Mouse (Mus musculus): ENCODE data around the gene Gkn2.
A peak's percentile ranks its signal among the peaks of the same experiment; 100 is the strongest.

The Gkn2 gene

GRCm38 (mm10) chr6:87373057-87373456, at the start of gene Gkn2:
Gkn2 (plus strand) TSS chr6:87373357.
- no peak for DNase-seq

GRCm38 (mm10) chr6:87323381-87323780, 49.8 kb upstream of the Gkn2 start:
- DNase-seq: peak; percentile 54 to 62

- no peak for DNase-seq
Measured at GRCm38 (mm10) chr6:87326932-87327331, 46.2 kb upstream of the Gkn2 start.

GRCm38 (mm10) chr6:87328265-87329173, 44.6 kb upstream of the Gkn2 start:
- no peak for DNase-seq

GRCm38 (mm10) chr6:87332380-87332779, 40.8 kb upstream of the Gkn2 start:
- no peak for DNase-seq

- DNase-seq: no peak
Measured at GRCm38 (mm10) chr6:87334361-87335090, 38.6 kb upstream of the Gkn2 start.

- peak; percentile 25 to 37 for DNase-seq
Measured at GRCm38 (mm10) chr6:87335091-87335934, 37.8 kb upstream of the Gkn2 start, which contains the start of gene Antxr1. Antxr1 (minus strand) TSS chr6:87335821.

GRCm38 (mm10) chr6:87335935-87336295, 37.2 kb upstream of the Gkn2 start:
- DNase-seq: no peak

GRCm38 (mm10) chr6:87350829-87351228, 22.3 kb upstream of the Gkn2 start, which contains the start of gene Gkn1:
Gkn1 (minus strand) TSS chr6:87350942.
- no peak for DNase-seq

GRCm38 (mm10) chr6:87354441-87354840, 18.7 kb upstream of the Gkn2 start:
- no peak for DNase-seq

GRCm38 (mm10) chr6:87369223-87369622, 3.9 kb upstream of the Gkn2 start:
- DNase-seq: no peak

- no peak for DNase-seq
Measured at GRCm38 (mm10) chr6:87383926-87384691, 11.0 kb downstream of the Gkn2 start.

GRCm38 (mm10) chr6:87384761-87385160, 11.6 kb downstream of the Gkn2 start:
- DNase-seq: no peak

- DNase-seq: peak in 1 of 2 experiments; percentile 30
Measured at GRCm38 (mm10) chr6:87386203-87386602, 13.0 kb downstream of the Gkn2 start.

- DNase-seq: no peak
Measured at GRCm38 (mm10) chr6:87386681-87387080, 13.5 kb downstream of the Gkn2 start.

GRCm38 (mm10) chr6:87388877-87389276, 15.7 kb downstream of the Gkn2 start, which contains the start of gene Gkn3:
Gkn3 (minus strand) TSS chr6:87388935.
- DNase-seq: no peak

GRCm38 (mm10) chr6:87389455-87389989, 16.4 kb downstream of the Gkn2 start:
- no peak for DNase-seq

- no peak for DNase-seq
Measured at GRCm38 (mm10) chr6:87393466-87394205, 20.5 kb downstream of the Gkn2 start.

- DNase-seq: peak; percentile 11 to 34
Measured at GRCm38 (mm10) chr6:87394783-87395182, 21.6 kb downstream of the Gkn2 start.

GRCm38 (mm10) chr6:87399137-87399536, 26.0 kb downstream of the Gkn2 start:
- DNase-seq: peak; percentile 75 to 79

Data from thymus, postnatal 36 days (tissue).